Mouse (Mus musculus) embryo, embryonic 11.5 days (tissue): ENCODE measurements around the gene Kank4.
A peak's percentile ranks its signal among the peaks of the same experiment; 100 is the strongest.
"Not testable (repeated sequence)": the region's sequence is repeated elsewhere in the genome, so short reads cannot be mapped to it uniquely, and the experiment has no call there.

Source experiments
- DNase-seq: peaks from one replicate; pipeline ENCODE4 v3.0.0-alpha.2; 2012; ENCODE audit warnings: low read depth, low spot score

The Kank4 gene

GRCm38 (mm10) chr4:98777464-98777863, 39.9 kb downstream of the Kank4 start:
- no peak for DNase-seq

- no peak for DNase-seq
Measured at GRCm38 (mm10) chr4:98776721-98777427, 40.5 kb downstream of the Kank4 start.

- no peak for DNase-seq
Measured at GRCm38 (mm10) chr4:98773785-98774184, 43.6 kb downstream of the Kank4 start.

GRCm38 (mm10) chr4:98767134-98768133, 49.9 kb downstream of the Kank4 start:
- DNase-seq, result no peak

- no peak for DNase-seq
Measured at GRCm38 (mm10) chr4:98758872-98759518, 58.3 kb downstream of the Kank4 start.

- DNase-seq, result no peak
Measured at GRCm38 (mm10) chr4:98758012-98758821, 59.1 kb downstream of the Kank4 start.

- DNase-seq, result no peak
Measured at GRCm38 (mm10) chr4:98756141-98756540, 61.2 kb downstream of the Kank4 start.

GRCm38 (mm10) chr4:98754456-98754855, 62.9 kb downstream of the Kank4 start:
- no peak for DNase-seq

- no peak for DNase-seq
Measured at GRCm38 (mm10) chr4:98743906-98744210, 73.5 kb downstream of the Kank4 start.

- no peak for DNase-seq
Measured at GRCm38 (mm10) chr4:98743209-98743905, 74.0 kb downstream of the Kank4 start.

GRCm38 (mm10) chr4:98739753-98740152, 77.6 kb downstream of the Kank4 start:
- DNase-seq, result no peak

- DNase-seq, result no peak
Measured at GRCm38 (mm10) chr4:98733660-98734059, 83.7 kb downstream of the Kank4 start.

- no peak for DNase-seq
Measured at GRCm38 (mm10) chr4:98728716-98729115, 88.6 kb downstream of the Kank4 start.

- no peak for DNase-seq
Measured at GRCm38 (mm10) chr4:98727959-98728347, 89.4 kb downstream of the Kank4 start.

- no peak for DNase-seq
Measured at GRCm38 (mm10) chr4:98727295-98727958, 89.9 kb downstream of the Kank4 start.

GRCm38 (mm10) chr4:98726590-98727237, 90.6 kb downstream of the Kank4 start, which contains the start of gene L1td1:
L1td1 (plus strand) TSS chr4:98726734.
- no peak for DNase-seq

GRCm38 (mm10) chr4:98725439-98725838, 91.9 kb downstream of the Kank4 start:
- no peak for DNase-seq

- DNase-seq, result not testable (repeated sequence)
Measured at GRCm38 (mm10) chr4:98724682-98725081, 92.7 kb downstream of the Kank4 start.

GRCm38 (mm10) chr4:98722454-98722853, 94.9 kb downstream of the Kank4 start:
- DNase-seq, result peak; percentile 46

GRCm38 (mm10) chr4:98718547-98718917, 98.8 kb downstream of the Kank4 start:
- DNase-seq, result no peak
